Mouse (Mus musculus): ENCODE data around the gene 1700019N19Rik. TPM values are rescaled to one million over a fixed set of nuclear protein-coding genes. Genes with fewer than 3 reads are reported as not detected.
A peak's percentile ranks its signal among the peaks of the same experiment; 100 is the strongest.

1700019N19Rik gene
- polyA plus RNA-seq, 1 experiment from 2014 or later = not detected

DNA sequence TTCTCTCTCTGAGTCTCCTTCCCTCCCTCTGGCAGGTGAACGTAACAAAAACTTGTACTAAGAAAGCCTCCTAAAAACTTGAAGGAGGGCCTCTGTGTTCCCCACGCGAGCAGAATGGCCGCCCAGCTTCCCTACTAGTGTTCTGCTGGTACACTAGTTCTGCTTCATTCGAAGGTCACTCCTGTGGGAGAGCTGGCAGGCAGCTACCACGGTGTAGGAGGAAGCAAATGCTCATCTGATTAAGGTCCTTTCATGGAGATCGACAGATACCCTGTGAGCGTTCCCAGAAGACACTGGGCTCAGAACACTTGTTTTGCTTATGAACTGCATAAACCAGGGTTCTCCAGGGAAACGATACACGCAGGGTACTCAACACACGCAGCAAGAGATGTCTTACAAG lies 23.1 kb upstream of the 1700019N19Rik start:
- Histone ChIP-seq H3K4me1 (ENCODE audit: control insufficient read depth, insufficient read depth, low read length) (no peaks in the 10 kb centered on the region), H3K27me3 (ENCODE audit: control insufficient read depth, insufficient read depth, low read length) (no peaks in the 10 kb centered on the region), H3K36me3 (replicated peaks; ENCODE audit: control insufficient read depth, insufficient read depth, low read depth, low read length) (no peaks in the 10 kb centered on the region), H3K9me3 (replicated peaks; ENCODE audit: control insufficient read depth, low read length) (no peaks in the 10 kb centered on the region), H3K4me2 (ENCODE audit: low read depth, low read length) (no peak overlapping the region), H3K27ac (replicated peaks; ENCODE audit: low read depth, low read length) (no peak overlapping the region), H3K9ac (replicated peaks; ENCODE audit: low read length) (no peak overlapping the region), H3K4me3 (ENCODE audit: low read depth, low read length) (no peak overlapping the region)
- DNase-seq (ENCODE audit: low spot score) = no peak
- WGBS = 90% methylated on average over 11 of the region's 11 CpGs
- ATAC-seq (replicated peaks; ENCODE audit: insufficient number of reproducible peaks, low FRiP score, low TSS enrichment, low read depth) = no peak

DNA sequence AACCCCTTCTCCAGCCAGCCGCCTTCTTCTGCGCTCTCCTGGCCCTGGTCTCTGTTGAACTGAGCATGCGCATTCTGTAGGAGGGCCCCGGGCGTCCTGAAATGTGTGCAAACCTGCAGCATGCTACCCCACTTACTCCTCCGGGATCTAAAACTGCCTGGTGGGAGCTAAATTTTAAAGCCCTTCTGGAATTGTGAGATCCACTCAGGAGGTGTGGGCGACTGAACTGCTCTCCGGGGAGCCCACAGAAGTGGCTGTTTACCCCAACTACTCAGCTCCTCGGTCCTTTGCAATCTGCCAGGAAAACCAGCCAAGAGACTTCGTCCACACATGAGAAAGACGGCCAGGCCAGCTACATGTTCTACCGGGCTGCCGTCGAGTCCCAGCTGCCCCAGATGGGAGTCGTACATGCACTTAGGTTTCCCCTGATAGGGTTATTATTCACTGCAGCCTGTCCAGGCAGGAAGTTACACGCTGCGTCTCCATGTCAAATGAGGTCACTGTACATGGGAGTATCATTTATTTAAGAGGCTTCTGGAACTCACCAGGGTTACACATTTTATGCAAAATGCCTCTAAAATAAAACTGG lies 22.3 kb upstream of the 1700019N19Rik start:
- Histone ChIP-seq H3K4me2 (ENCODE audit: low read depth, low read length) (no peak overlapping the region), H3K9ac (replicated peaks; ENCODE audit: low read length) (no peak overlapping the region), H3K27me3 (ENCODE audit: control insufficient read depth, insufficient read depth, low read length) (no peaks in the 10 kb centered on the region), H3K27ac (replicated peaks; ENCODE audit: low read depth, low read length) (no peak overlapping the region), H3K9me3 (replicated peaks; ENCODE audit: control insufficient read depth, low read length) (no peaks in the 10 kb centered on the region), H3K4me3 (ENCODE audit: low read depth, low read length) (no peak overlapping the region), H3K4me1 (ENCODE audit: control insufficient read depth, insufficient read depth, low read length) (no peaks in the 10 kb centered on the region), H3K36me3 (replicated peaks; ENCODE audit: control insufficient read depth, insufficient read depth, low read depth, low read length) (no peaks in the 10 kb centered on the region)
- 76% methylated on average over 17 of the region's 17 CpGs for WGBS
- DNase-seq (ENCODE audit: low spot score) (no peak), ATAC-seq (replicated peaks; ENCODE audit: insufficient number of reproducible peaks, low FRiP score, low TSS enrichment, low read depth) (no peak)

DNA sequence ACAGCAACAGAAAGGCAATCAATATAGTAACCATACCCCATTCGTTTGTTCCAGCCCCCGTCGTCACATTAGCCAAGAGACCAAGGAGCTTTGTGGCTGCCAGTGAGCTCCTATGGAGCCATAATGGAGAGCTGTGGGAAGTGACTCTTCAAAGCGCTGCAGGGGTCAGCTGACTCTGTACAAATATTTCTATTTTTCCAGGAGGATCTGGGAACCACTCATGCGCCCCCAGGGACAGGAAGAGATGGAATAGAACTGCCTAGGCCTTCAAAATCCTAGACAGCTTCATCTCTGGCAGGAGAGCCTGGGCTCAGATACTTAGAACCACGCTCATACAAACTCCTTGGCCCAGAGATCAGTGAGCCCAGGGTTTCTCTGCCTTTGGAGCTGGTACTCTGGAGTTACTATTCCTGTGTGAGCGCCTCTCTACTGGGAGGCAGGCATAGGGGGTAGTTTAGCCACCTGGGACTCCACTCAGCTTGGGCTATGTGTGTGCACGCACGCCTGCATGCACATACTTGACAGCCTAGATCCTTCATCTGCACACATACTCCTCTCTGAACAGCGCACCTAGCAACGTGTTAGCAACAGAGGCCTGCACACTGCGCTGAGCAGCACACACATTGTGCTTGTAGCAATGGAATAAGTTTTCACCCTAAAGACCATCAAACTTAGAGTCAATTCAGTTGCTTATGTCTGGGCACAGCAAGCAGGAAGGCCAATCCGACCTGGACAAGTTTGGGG lies 21.1 kb upstream of the 1700019N19Rik start:
- H3K36me3 ChIP-seq (replicated peaks; ENCODE audit: control insufficient read depth, insufficient read depth, low read depth, low read length) = no peaks in the 10 kb centered on the region
- DNase-seq (ENCODE audit: low spot score) (no peak), ATAC-seq (replicated peaks; ENCODE audit: insufficient number of reproducible peaks, low FRiP score, low TSS enrichment, low read depth) (no peak)
- H3K4me3 ChIP-seq (ENCODE audit: low read depth, low read length) = no peak overlapping the region
- H3K9me3 ChIP-seq (replicated peaks; ENCODE audit: control insufficient read depth, low read length) = no peaks in the 10 kb centered on the region
- no peaks in the 10 kb centered on the region for H3K4me1 ChIP-seq (ENCODE audit: control insufficient read depth, insufficient read depth, low read length)
- H3K4me2 ChIP-seq (ENCODE audit: low read depth, low read length) = no peak overlapping the region
- 84% methylated on average over 13 of the region's 13 CpGs for WGBS
- no peaks in the 10 kb centered on the region for H3K27me3 ChIP-seq (ENCODE audit: control insufficient read depth, insufficient read depth, low read length)
- H3K9ac ChIP-seq (replicated peaks; ENCODE audit: low read length) = no peak overlapping the region
- no peak overlapping the region for H3K27ac ChIP-seq (replicated peaks; ENCODE audit: low read depth, low read length)

DNA sequence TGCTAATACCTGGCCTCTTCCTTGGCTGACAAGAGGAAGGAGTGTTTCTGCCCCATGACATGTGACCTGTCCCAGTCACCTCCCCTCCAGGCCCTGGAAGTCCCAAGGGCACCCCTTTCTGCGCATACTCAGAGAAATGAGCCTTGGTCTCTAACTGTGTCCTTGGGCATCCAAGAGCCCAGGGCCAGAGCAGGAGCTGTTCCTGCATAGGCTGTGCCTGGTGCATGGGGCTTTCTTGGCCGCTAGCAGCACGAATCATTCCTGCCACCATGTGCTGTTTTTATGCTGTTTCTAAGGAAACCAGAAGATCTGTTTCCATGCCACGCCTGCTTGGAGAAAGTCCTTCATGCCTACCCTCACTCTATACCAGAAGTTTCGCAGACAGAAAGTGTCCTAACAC lies 16.3 kb upstream of the 1700019N19Rik start:
- H3K9me3 ChIP-seq (replicated peaks; ENCODE audit: control insufficient read depth, low read length) = no peaks in the 10 kb centered on the region
- no peak overlapping the region for H3K4me3 ChIP-seq (ENCODE audit: low read depth, low read length)
- ATAC-seq (replicated peaks; ENCODE audit: insufficient number of reproducible peaks, low FRiP score, low TSS enrichment, low read depth) (no peak), DNase-seq (ENCODE audit: low spot score) (no peak)
- 81% methylated on average over 5 of the region's 5 CpGs for WGBS
- no peak overlapping the region for H3K4me2 ChIP-seq (ENCODE audit: low read depth, low read length)
- H3K36me3 ChIP-seq (replicated peaks; ENCODE audit: control insufficient read depth, insufficient read depth, low read depth, low read length) = no peaks in the 10 kb centered on the region
- no peak overlapping the region for H3K9ac ChIP-seq (replicated peaks; ENCODE audit: low read length)
- H3K27ac ChIP-seq (replicated peaks; ENCODE audit: low read depth, low read length) = no peak overlapping the region
- H3K4me1 ChIP-seq (ENCODE audit: control insufficient read depth, insufficient read depth, low read length) = no peaks in the 10 kb centered on the region
- no peaks in the 10 kb centered on the region for H3K27me3 ChIP-seq (ENCODE audit: control insufficient read depth, insufficient read depth, low read length)

DNA sequence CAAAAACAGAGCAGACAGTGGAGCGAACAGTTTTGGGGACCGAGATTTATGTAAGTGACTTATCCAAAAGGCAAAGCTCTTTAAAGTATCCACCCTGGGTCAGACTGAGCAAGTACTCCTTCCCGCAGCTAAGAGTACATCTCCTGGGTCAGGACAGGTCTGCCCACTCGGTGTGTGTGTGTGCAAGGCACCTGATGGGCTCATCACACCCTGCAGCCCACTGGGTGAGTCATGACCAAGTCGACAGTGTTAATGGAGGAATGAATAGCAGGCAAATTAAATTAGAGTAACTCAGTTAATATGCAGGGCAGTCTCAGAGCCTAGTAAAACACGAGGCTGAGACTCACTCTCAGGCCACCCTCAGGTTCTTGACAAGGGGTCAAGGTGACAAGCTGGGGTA lies 14.6 kb upstream of the 1700019N19Rik start:
- H3K27ac ChIP-seq (replicated peaks; ENCODE audit: low read depth, low read length) = no peak overlapping the region
- H3K4me1 ChIP-seq (ENCODE audit: control insufficient read depth, insufficient read depth, low read length) = no peaks in the 10 kb centered on the region
- H3K4me2 ChIP-seq (ENCODE audit: low read depth, low read length) = no peak overlapping the region
- no peaks in the 10 kb centered on the region for H3K9me3 ChIP-seq (replicated peaks; ENCODE audit: control insufficient read depth, low read length)
- no peaks in the 10 kb centered on the region for H3K36me3 ChIP-seq (replicated peaks; ENCODE audit: control insufficient read depth, insufficient read depth, low read depth, low read length)
- no peak overlapping the region for H3K9ac ChIP-seq (replicated peaks; ENCODE audit: low read length)
- ATAC-seq (replicated peaks; ENCODE audit: insufficient number of reproducible peaks, low FRiP score, low TSS enrichment, low read depth) (no peak), DNase-seq (ENCODE audit: low spot score) (no peak)
- no peak overlapping the region for H3K4me3 ChIP-seq (ENCODE audit: low read depth, low read length)
- WGBS = 76% methylated on average over 6 of the region's 6 CpGs
- no peaks in the 10 kb centered on the region for H3K27me3 ChIP-seq (ENCODE audit: control insufficient read depth, insufficient read depth, low read length)

DNA sequence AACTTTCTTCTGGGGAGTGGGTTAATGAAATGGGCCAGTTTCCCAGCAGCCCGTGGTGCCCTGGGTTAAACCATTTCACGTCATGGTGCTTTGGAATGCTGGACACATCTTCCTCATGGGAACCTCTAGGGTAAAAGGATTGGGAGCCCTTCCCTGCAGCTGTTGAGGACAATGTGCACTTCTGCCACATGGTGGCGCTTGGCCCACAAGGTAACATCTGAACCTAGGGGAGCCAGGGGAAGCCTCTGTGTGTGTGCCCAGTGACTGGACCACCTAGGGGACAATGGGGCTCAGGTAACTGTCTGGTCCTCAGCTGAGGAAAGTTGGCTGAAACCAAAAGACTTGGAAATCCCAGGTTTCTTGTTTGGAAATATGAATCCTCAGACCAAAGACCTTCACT lies 12.1 kb upstream of the 1700019N19Rik start:
- Histone ChIP-seq H3K9ac (replicated peaks; ENCODE audit: low read length) (no peak overlapping the region), H3K36me3 (replicated peaks; ENCODE audit: control insufficient read depth, insufficient read depth, low read depth, low read length) (no peaks in the 10 kb centered on the region), H3K9me3 (replicated peaks; ENCODE audit: control insufficient read depth, low read length) (no peaks in the 10 kb centered on the region), H3K27ac (replicated peaks; ENCODE audit: low read depth, low read length) (no peak overlapping the region), H3K4me1 (ENCODE audit: control insufficient read depth, insufficient read depth, low read length) (no peaks in the 10 kb centered on the region), H3K4me3 (ENCODE audit: low read depth, low read length) (no peak overlapping the region), H3K4me2 (ENCODE audit: low read depth, low read length) (no peak overlapping the region), H3K27me3 (ENCODE audit: control insufficient read depth, insufficient read depth, low read length) (no peaks in the 10 kb centered on the region)
- ATAC-seq (replicated peaks; ENCODE audit: insufficient number of reproducible peaks, low FRiP score, low TSS enrichment, low read depth) (no peak), DNase-seq (ENCODE audit: low spot score) (peak; percentile 82)
- WGBS = 5% methylated on average over 3 of the region's 3 CpGs

DNA sequence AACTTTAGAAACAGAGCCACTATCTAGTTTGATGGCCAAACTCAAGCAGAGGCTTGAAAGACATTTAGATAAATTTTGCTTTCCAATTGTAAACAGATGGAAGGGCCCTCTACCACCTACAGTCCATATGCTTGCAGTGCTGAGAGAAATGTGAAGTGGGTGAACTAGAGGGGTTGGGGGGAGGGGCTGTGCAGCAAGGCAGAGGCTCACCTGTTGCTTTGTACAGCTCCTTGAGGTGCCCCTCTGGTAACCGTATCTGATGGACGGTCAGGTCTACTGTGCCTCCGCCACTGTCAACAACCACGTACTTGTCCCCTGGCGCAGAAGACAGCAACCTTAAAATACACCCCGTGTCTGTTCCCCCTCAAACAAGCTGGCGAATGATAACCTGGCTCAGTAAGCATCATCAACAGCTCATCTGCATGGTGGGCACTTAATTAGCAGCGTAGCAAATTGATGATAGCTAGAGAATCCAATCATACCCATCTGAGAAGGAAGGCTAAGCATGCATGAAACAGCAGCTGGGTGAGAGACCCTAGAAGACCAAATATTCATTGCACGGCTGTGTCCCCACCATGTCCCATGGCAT lies 11.0 kb upstream of the 1700019N19Rik start:
- H3K27me3 ChIP-seq (ENCODE audit: control insufficient read depth, insufficient read depth, low read length) = no peaks in the 10 kb centered on the region
- no peak for DNase-seq (ENCODE audit: low spot score)
- no peak for ATAC-seq (replicated peaks; ENCODE audit: insufficient number of reproducible peaks, low FRiP score, low TSS enrichment, low read depth)
- no peaks in the 10 kb centered on the region for H3K36me3 ChIP-seq (replicated peaks; ENCODE audit: control insufficient read depth, insufficient read depth, low read depth, low read length)
- no peak overlapping the region for H3K27ac ChIP-seq (replicated peaks; ENCODE audit: low read depth, low read length)
- H3K4me2 ChIP-seq (ENCODE audit: low read depth, low read length) = no peak overlapping the region
- H3K4me1 ChIP-seq (ENCODE audit: control insufficient read depth, insufficient read depth, low read length) = no peaks in the 10 kb centered on the region
- H3K4me3 ChIP-seq (ENCODE audit: low read depth, low read length) = no peak overlapping the region
- H3K9me3 ChIP-seq (replicated peaks; ENCODE audit: control insufficient read depth, low read length) = no peaks in the 10 kb centered on the region
- WGBS = 86% methylated on average over 9 of the region's 9 CpGs
- H3K9ac ChIP-seq (replicated peaks; ENCODE audit: low read length) = no peak overlapping the region

DNA sequence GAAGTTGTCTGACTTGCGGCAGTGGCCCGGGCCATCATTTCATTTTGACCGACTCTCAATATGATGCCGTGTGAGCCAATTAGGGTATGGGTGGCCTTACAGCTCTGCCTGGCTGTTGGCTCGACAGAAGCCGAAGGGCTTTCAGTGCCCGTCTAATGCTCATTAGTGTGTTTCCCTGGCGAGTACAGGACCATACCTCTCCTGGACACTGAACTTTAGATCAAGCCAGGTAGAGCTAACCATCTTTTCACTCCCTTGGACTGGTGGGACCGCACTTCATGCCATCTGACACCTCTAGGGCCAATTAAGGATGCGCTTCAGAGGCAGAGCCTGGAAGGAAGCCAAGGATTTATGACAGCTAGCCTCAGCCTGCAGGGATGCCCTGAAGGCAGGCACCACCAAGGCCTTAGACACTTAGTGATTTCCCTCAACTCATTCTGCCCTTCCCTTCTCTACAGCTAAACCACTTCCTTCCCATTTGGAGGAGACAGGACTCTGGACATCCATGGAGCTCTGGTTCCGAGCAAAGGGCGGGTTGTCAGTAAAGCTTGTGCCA lies 931 bp upstream of the 1700019N19Rik start:
- 77% methylated on average over 12 of the region's 12 CpGs for WGBS

More for the DNA sequence above, 931 bp upstream of the 1700019N19Rik start:
- Histone ChIP-seq H3K4me1 (ENCODE audit: control insufficient read depth, insufficient read depth, low read length) (no peaks in the 10 kb centered on the region), H3K4me2 (ENCODE audit: low read depth, low read length) (no peak overlapping the region), H3K9me3 (replicated peaks; ENCODE audit: control insufficient read depth, low read length) (no peaks in the 10 kb centered on the region), H3K36me3 (replicated peaks; ENCODE audit: control insufficient read depth, insufficient read depth, low read depth, low read length) (no peaks in the 10 kb centered on the region), H3K27me3 (ENCODE audit: control insufficient read depth, insufficient read depth, low read length) (no peaks in the 10 kb centered on the region), H3K9ac (replicated peaks; ENCODE audit: low read length) (no peak overlapping the region), H3K27ac (replicated peaks; ENCODE audit: low read depth, low read length) (no peak overlapping the region), H3K4me3 (ENCODE audit: low read depth, low read length) (no peak overlapping the region)
- DNase-seq (ENCODE audit: low spot score) = no peak
- no peak for ATAC-seq (replicated peaks; ENCODE audit: insufficient number of reproducible peaks, low FRiP score, low TSS enrichment, low read depth)

All from embryonic facial prominence, embryonic 11.5 days (tissue).